Mouse (Mus musculus) embryonic fibroblast, embryonic 13.5 days (primary cell): ENCODE results near the gene Agap1. TPM values are rescaled to one million over a fixed set of nuclear protein-coding genes. Genes with fewer than 3 reads are reported as not detected.

Source experiments
- H3K27ac ChIP-seq: 2 replicates; pipeline ENCODE4 v1.5.1; 2012; ENCODE audit warnings: low read length, control low read depth, inconsistent platforms; ENCODE audit not compliant: insufficient read depth
- H3K4me1 ChIP-seq: 2 replicates; pipeline ENCODE4 v1.6.1; 2011; ENCODE audit warnings: low read length; ENCODE audit not compliant: control insufficient read depth, insufficient read depth
- H3K4me3 ChIP-seq: 2 replicates; pipeline ENCODE4 v1.5.1; 2011; ENCODE audit warnings: mild to moderate bottlenecking, control low read depth, low read length; ENCODE audit not compliant: insufficient read depth
- CTCF ChIP-seq: IDR thresholded peaks from 2 replicates; pipeline ENCODE4 v1.5.1; 2011; ENCODE audit warnings: mild to moderate bottlenecking, control low read depth, low read length, moderate library complexity, borderline replicate concordance; ENCODE audit not compliant: insufficient read depth
- POLR2A ChIP-seq: IDR thresholded peaks from 2 replicates; pipeline ENCODE4 v1.6.1; 2011; ENCODE audit warnings: low read depth, mild to moderate bottlenecking, control low read depth, low read length, moderate library complexity
- polyA plus RNA-seq: library from polyadenylated mRNA; stranded (reverse); fragments of >200 nt; gene quantifications from 2 replicates; pipeline ENCODE4 v1.2.4, GENCODE M21; 2011; ENCODE audit warnings: low read depth; ENCODE audit not compliant: missing spikeins, insufficient read length

The Agap1 gene
- polyA plus RNA-seq, 1 experiment, result 32.1 TPM

DNA sequence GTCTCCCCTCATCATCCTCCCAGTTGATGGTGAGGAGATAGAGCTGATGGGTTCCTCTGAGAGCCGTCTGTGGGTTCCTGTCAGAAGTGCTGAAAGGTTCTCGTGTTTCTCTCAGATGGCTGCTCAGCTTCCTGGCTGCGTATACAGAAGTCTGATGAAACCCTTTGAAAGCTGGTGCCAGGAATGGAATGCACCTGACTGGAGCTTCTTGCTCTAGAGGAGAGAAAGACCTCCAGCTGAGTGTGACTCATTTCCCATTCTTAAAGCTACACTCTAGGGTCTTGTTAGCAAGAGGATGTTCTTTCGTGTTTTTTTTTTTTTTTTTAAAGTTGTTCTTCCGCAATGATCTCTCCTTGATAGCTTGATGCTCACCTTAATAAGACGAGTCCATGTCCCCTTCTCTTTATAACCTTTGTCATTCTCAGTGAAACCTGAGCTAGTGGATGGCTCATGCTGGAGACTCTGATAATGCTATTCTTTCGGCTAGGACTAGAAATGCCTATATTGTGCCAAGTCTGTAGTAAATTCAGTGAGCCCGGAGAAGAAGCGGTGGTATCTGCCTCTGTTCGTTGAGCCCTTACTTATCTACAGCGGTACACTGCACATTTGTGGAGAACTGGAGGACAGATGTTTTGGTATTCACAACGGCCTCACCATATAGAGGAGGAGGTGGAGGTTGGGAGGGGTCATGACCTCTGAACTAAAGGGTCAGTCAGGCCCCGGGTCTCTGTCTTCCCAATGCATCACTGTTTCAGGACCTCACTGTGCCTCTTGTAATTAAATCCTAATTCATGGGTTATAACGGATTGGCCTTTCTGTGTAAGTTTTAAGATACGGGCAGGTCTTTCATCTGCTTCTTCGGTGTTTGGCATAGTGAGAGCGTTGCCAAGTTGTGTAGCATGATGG, 2.8 kb downstream of the Agap1 start:
- no peaks in the 10 kb centered on the region; the same call in 1 of the 2 replicates for H3K4me1 ChIP-seq
- peak; percentile 32; the same call in 1 of the 2 replicates for TF ChIP-seq POLR2A
- no peak for TF ChIP-seq CTCF
- peak overlapping the region; percentile 71 for H3K4me3 ChIP-seq
- H3K27ac ChIP-seq, result peak overlapping the region; percentile 83

DNA sequence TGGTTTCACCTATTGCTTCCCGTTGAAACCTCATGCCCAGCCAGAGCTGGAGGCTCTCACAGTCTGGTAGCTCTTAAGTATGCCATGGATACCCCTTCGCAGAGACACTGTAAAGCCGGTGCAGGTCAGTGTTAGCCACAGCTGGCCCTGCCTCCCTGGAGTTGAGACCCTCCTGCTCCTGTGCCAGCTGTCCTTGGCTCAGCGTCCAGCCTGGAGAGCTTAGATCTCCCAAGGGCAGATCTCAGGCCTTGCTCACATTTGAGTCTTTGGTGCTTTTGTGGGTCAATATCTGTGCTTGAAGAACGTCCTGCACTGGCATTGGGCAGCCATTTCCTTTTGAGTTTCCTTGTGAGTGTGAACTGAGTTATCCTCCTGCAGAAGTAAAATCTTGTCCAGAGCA, 7.3 kb downstream of the Agap1 start:
- Histone ChIP-seq H3K4me1 (peaks cover 4% of the 10 kb centered on the region; the same call in 1 of the 2 replicates), H3K27ac (no peak overlapping the region), H3K4me3 (no peak overlapping the region)
- TF ChIP-seq CTCF, result no peak
- no peak for TF ChIP-seq POLR2A

DNA sequence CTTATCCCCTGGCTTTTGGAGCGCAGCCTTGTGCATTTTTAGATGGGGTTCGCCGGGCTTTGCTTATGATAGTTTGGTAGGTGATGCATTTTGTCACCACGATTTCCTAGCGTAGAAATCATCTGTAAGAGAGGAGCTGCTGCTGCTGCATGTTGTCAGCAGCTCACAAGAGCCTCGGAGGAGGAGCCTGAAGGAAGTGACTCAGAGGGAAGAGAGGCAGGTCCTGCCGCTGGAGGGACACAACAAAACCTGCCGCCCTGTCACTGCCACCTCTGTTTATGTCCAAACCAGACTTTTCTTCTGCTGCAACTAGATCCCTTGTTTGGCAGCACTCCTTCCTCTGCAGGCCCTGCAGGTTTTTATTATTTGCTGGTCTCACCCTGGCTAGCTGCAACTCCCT, 8.5 kb downstream of the Agap1 start:
- no peak overlapping the region for H3K4me3 ChIP-seq
- H3K4me1 ChIP-seq, result peaks cover 4% of the 10 kb centered on the region; the same call in 1 of the 2 replicates
- peak overlapping the region; percentile 24; the same call in 1 of the 2 replicates for H3K27ac ChIP-seq
- TF ChIP-seq POLR2A (no peak), CTCF (no peak)

DNA sequence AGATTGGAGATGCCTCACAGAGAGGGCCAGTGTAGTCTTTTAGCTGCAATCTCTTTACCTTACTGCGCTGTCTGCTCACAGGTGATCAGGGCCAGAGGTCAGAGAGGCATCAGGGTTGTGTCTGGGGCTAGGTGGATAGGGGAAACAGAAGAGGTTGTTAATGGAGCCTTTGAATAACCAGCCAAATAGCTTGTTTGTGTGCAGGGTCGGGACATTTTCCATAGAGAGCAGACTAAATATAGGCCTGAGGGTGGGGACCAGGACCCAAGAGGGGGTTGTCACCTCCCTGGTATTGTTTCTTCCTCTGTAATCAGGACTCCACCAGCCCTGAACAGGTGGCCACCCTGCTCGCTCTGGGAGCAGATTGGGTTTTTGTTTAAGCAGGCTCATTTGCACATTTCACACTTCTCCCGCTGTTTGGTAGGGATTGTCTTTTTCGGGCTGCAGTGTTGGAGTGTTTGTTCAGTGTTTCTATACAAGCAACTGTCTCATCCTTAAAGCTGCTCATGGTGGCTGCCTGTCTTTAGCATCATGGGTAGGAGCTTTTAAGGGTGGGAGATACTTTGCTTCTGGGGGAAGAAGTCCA, 10.9 kb downstream of the Agap1 start:
- peaks cover 4% of the 10 kb centered on the region; the same call in 1 of the 2 replicates for H3K4me1 ChIP-seq
- H3K27ac ChIP-seq, result no peak overlapping the region
- H3K4me3 ChIP-seq, result no peak overlapping the region
- TF ChIP-seq CTCF (no peak), POLR2A (no peak)

DNA sequence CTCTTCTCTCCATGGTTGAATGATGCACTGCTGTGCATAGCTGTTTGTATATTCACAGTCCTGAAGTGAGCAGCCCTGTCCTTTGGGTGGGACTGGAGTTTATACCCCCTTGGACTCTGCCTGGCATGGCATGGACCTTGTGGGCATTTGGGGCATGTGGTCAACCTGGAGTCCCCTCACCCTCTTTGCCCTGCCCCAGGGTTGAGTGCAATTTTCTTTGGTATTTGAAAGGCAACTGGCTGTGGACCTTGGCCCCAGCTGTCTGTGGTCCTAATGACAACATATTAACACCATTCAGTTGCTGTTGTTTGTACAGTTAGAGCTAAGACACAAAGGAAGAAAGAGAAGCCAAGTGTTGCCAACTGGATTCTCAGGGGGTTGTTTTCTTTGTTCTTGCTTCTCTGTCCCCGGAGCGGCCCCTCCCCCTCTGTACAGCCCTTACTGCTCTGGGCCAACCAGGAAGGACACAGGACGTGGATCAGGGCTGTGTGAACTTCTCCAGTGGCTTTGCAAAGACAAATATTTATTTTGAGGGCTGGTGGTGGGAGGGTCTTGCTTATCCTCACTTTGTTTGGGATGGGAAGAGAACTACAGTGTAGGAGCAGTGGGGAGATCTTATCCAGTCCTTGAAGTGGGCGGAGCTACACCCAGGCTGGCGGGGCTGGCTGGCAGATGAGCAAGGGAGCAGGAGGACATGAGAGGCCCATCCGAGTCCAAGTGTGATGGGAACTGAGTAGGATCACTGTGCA, 12.9 kb downstream of the Agap1 start:
- no peak for TF ChIP-seq CTCF
- no peak for TF ChIP-seq POLR2A
- H3K4me1 ChIP-seq, result peaks cover 4% of the 10 kb centered on the region
- H3K4me3 ChIP-seq, result no peak overlapping the region
- H3K27ac ChIP-seq, result no peak overlapping the region

DNA sequence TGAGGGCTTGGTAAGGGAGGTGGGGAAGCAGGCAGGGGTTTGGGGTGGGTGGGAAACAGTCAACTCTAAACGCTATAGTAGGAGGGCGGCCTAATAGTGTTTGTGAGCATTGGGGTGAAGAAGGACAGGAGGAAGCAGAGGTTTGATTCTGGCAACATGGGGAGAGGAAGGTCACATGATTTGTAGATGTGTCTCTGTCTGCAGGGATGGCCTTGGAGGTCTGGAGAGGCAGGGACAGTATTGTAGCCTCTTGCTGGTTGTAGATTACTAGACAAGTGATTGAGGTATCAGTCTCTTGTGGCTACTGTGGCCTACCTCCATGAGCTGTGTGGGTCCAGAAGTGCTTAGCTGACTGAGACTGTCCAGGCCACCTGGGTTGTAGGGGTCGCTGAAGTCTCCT, 13.5 kb downstream of the Agap1 start:
- H3K4me1 ChIP-seq, result no peaks in the 10 kb centered on the region; the same call in 1 of the 2 replicates
- no peak overlapping the region for H3K4me3 ChIP-seq
- TF ChIP-seq CTCF (no peak), POLR2A (no peak)
- no peak overlapping the region for H3K27ac ChIP-seq

DNA sequence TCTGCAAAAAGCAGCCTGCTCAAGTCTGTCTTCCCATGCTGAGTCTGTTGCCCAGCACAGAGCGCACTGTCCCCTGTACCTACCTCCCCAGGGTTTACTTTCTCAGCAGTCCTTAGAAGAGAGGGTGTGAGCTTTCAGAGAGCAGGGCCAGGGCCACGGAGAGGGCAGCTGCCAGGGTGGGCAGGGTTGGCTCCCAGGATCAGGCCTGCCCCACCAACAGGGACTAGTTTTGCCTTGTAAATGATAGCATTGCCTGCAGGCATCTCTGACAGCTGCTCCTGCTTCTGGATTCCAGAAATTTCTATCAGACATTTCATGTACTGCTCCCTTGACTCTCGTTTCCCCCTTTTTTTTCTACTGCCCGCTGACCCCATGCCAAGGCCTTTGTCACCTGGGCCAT, 16.8 kb downstream of the Agap1 start:
- H3K4me1 ChIP-seq, result peaks cover 5% of the 10 kb centered on the region; the same call in 1 of the 2 replicates
- TF ChIP-seq POLR2A, result no peak
- no peak for TF ChIP-seq CTCF
- H3K27ac ChIP-seq, result no peak overlapping the region
- no peak overlapping the region for H3K4me3 ChIP-seq

DNA sequence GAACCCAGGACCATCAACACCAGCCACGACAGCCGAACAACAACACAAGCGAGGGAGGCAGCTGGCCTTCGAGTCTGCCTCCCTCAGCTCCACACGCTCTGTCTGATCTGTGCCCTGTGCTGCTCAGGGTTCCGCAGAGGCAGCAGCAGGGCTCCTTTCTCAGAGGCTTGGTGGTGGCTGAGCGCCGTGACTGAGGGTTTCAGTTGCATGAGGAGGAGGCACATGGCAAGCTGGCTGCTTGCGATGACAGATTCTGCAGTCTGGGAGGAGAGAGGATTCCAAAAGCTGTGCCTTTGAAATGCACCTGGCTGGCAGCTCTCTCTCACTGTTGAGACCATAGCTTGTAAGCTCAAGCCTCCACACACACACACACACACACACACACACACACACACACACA, 17.3 kb downstream of the Agap1 start:
- Histone ChIP-seq H3K4me3 (no peak overlapping the region), H3K4me1 (peaks cover 5% of the 10 kb centered on the region; the same call in 1 of the 2 replicates), H3K27ac (no peak overlapping the region)
- TF ChIP-seq POLR2A, result no peak
- TF ChIP-seq CTCF, result no peak

DNA sequence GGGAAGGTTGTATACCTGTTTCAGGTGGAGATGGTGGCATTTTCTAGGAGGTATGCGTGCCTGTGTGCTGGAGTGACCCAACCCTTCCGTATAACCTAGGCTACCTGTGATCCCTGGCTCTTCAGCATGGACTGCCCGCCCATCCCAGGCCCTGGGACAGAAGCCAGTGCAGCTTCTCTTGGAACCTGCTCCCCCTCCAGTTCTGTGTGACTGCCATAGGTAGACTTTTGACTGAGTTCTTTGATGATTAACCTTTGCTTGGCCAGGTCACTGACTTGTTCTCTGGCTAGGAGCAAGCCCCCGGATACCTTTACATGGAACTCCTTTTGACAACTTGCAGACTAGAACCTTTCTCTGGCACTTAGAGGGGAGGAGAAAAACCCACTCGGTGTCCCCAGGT, 19.3 kb downstream of the Agap1 start:
- no peak overlapping the region for H3K27ac ChIP-seq
- TF ChIP-seq CTCF, result no peak
- TF ChIP-seq POLR2A, result no peak
- no peak overlapping the region for H3K4me3 ChIP-seq
- peaks cover 5% of the 10 kb centered on the region; the same call in 1 of the 2 replicates for H3K4me1 ChIP-seq

DNA sequence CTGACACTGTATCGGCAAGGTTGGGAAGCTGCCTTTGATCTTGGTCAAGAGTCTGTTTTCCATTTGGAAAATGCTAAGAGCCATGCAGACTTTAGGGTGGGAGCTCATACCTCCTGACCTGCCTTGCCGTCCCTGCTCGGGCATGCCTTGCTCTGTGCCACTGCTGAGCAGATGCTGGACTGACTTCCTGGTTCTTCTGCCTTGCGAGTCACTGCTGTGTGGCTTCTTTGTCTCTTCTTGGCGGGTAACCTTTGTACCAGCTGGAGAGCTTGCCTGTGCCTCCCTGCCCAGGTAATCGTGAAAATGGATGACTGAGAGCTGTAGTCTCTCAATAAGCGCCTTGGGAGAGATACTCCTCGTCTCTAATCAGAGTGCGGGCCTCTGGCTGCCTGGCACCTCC, 20.2 kb downstream of the Agap1 start:
- Histone ChIP-seq H3K4me3 (no peak overlapping the region), H3K4me1 (peaks cover 5% of the 10 kb centered on the region; the same call in 1 of the 2 replicates), H3K27ac (no peak overlapping the region)
- TF ChIP-seq POLR2A (no peak), CTCF (no peak)
